Mouse (Mus musculus) T-helper 1 cell (primary cell): ENCODE results near the gene Gm17657.
"Not testable (repeated sequence)": the region's sequence is repeated elsewhere in the genome, so short reads cannot be mapped to it uniquely, and the experiment has no call there.

Experiments used
- in situ Hi-C: fragments of 300-600 bp; cut with MboI, MseI; formaldehyde crosslinking; loops from one replicate; pipeline ENCODE4 v1.15.1; 2025; ENCODE audit warnings: high pct_unique_total_duplicates

The Gm17657 gene

GRCm38 (mm10) chr17:29502669-29503665 lies 46.5 kb downstream of the Gm17657 start:
- in situ Hi-C loops = no loop called here

GRCm38 (mm10) chr17:29502005-29502668 lies 47.3 kb downstream of the Gm17657 start:
- in situ Hi-C loops = no loop called here

- in situ Hi-C loops = no loop called here
Measured at GRCm38 (mm10) chr17:29500802-29501469, 48.5 kb downstream of the Gm17657 start.

GRCm38 (mm10) chr17:29500243-29500740 lies 49.1 kb downstream of the Gm17657 start:
- in situ Hi-C loops = no loop called here

- in situ Hi-C loops = no loop called here
Measured at GRCm38 (mm10) chr17:29499511-29499910, 49.9 kb downstream of the Gm17657 start.

GRCm38 (mm10) chr17:29498952-29499351 lies 50.5 kb downstream of the Gm17657 start:
- in situ Hi-C loops = not testable (repeated sequence)

- in situ Hi-C loops = no loop called here
Measured at GRCm38 (mm10) chr17:29498028-29498427, 51.4 kb downstream of the Gm17657 start.

GRCm38 (mm10) chr17:29497481-29497880 lies 52.0 kb downstream of the Gm17657 start:
- in situ Hi-C loops = not testable (repeated sequence)

GRCm38 (mm10) chr17:29497071-29497354 lies 52.4 kb downstream of the Gm17657 start:
- in situ Hi-C loops = no loop called here

- in situ Hi-C loops = no loop called here
Measured at GRCm38 (mm10) chr17:29496211-29497070, 53.0 kb downstream of the Gm17657 start.

- in situ Hi-C loops = loop anchor here (5.0 kb wide), 1 partner anchor 97 kb away; no protein-coding TSS in a partner anchor
Measured at GRCm38 (mm10) chr17:29494732-29495076, 54.7 kb downstream of the Gm17657 start.

GRCm38 (mm10) chr17:29494062-29494731 lies 55.2 kb downstream of the Gm17657 start:
- in situ Hi-C loops = loop anchor here (5.0 kb wide), 1 partner anchor 97 kb away; no protein-coding TSS in a partner anchor

GRCm38 (mm10) chr17:29493461-29493980 lies 55.9 kb downstream of the Gm17657 start:
- in situ Hi-C loops = loop anchor here (5.0 kb wide), 1 partner anchor 96 kb away; no protein-coding TSS in a partner anchor

- in situ Hi-C loops = loop anchor here (5.0 kb wide), 1 partner anchor 95 kb away; no protein-coding TSS in a partner anchor
Measured at GRCm38 (mm10) chr17:29492269-29493191, 56.9 kb downstream of the Gm17657 start.

GRCm38 (mm10) chr17:29491591-29492268 lies 57.7 kb downstream of the Gm17657 start:
- in situ Hi-C loops = loop anchor here (5.0 kb wide), 1 partner anchor 94 kb away; no protein-coding TSS in a partner anchor

- in situ Hi-C loops = loop anchor here (5.0 kb wide), 1 partner anchor 94 kb away; no protein-coding TSS in a partner anchor
Measured at GRCm38 (mm10) chr17:29490713-29491581, 58.5 kb downstream of the Gm17657 start, which contains the start of gene Pim1. Pim1 (plus strand) TSS chr17:29490753.
